Mouse (Mus musculus) erythroid progenitor cell, adult 5-6 weeks (primary cell): ENCODE data around the gene Fbxo21. TPM values are rescaled to one million over a fixed set of nuclear protein-coding genes. Genes with fewer than 3 reads are reported as not detected.

Experiments
- total RNA-seq, 2 experiments: library from RNA; stranded (forward) in 1 of 2; stranded (reverse) in 1 of 2; fragments of 150-400 nt in 1 of 2; fragments of 186-747, 209-891 nt in 1 of 2; gene quantifications; 2 replicates each; pipeline versions ENCODE4 v1.2.3 to v1.2.4; 2015 to 2017; ENCODE audit warnings: low replicate concordance in 2 of 2

Gene Fbxo21
- total RNA-seq, 2 experiments from 2014 or later, result 6.3 to 21.4 TPM

Other genes starting within 250 kb of the Fbxo21 start
- not detected in 2 replicates for gene Nos1, start 195.7 kb upstream of the Fbxo21 start, total RNA-seq (2015; ENCODE audit: low replicate concordance)
- not detected in 2 replicates for gene Nos1, start 195.7 kb upstream of the Fbxo21 start, total RNA-seq (2017; ENCODE audit: low replicate concordance)
- not detected in 2 replicates for gene Tesc, start 51.0 kb downstream of the Fbxo21 start, total RNA-seq (2015; ENCODE audit: low replicate concordance)
- gene Tesc, start 51.0 kb downstream of the Fbxo21 start, total RNA-seq (2017; ENCODE audit: low replicate concordance), result 0.64 TPM in 1 of 2 replicates, not detected in the other
- 0.84 and 4.0 TPM in 2 replicates for gene Fbxw8, start 178.7 kb downstream of the Fbxo21 start, total RNA-seq (2015; ENCODE audit: low replicate concordance)
- 0.30 and 3.2 TPM in 2 replicates for gene Fbxw8, start 178.7 kb downstream of the Fbxo21 start, total RNA-seq (2017; ENCODE audit: low replicate concordance)
- not detected in 2 replicates for gene Hrk, start 187.9 kb downstream of the Fbxo21 start, total RNA-seq (2015; ENCODE audit: low replicate concordance)
- gene Hrk, start 187.9 kb downstream of the Fbxo21 start, total RNA-seq (2017; ENCODE audit: low replicate concordance), result not detected in 2 replicates